Mouse (Mus musculus) ES-E14 (cell line): Measurements from ENCODE around the gene Tbx6.

Experiments
- MAFK ChIP-seq: IDR thresholded peaks from 2 replicates; pipeline ENCODE4 v1.6.1; 2014; ENCODE audit warnings: mild to moderate bottlenecking, low read depth, low read length, inconsistent platforms; ENCODE audit not compliant: insufficient read depth
- ZC3H11A ChIP-seq: IDR thresholded peaks from 2 replicates; pipeline ENCODE4 v1.6.1; 2012; ENCODE audit warnings: low read depth, mild to moderate bottlenecking, inconsistent platforms, low read length, borderline replicate concordance
- ZNF384 ChIP-seq: IDR thresholded peaks from 2 replicates; pipeline ENCODE4 v1.6.1; 2012; ENCODE audit warnings: low read depth, low read length, inconsistent platforms

GRCm38 (mm10) chr7:126760956-126761355 is 20.3 kb upstream of the Tbx6 start:
- no peak for TF ChIP-seq ZC3H11A
- no peak for TF ChIP-seq MAFK
- no peak for TF ChIP-seq ZNF384
